Mouse (Mus musculus) intestine, postnatal 0 days (tissue): ENCODE measurements at regions not wholly inside any gene's neighbourhood (a gene's known extent, or its start where the extent isn't known, plus 50 kb on each side); places are given as distances from the start of the nearest gene placed in this dataset.

ENCODE experiments used
- ATAC-seq: fragments of 200-750 bp; cut with Nextera tagmentation; 2 replicates; pipeline ENCODE4 v1.8.0; 2017; ENCODE audit warnings: mild to moderate bottlenecking, moderate TSS enrichment, moderate library complexity
- H3K27ac ChIP-seq: fragments of 300-500 bp; sonication (generic); 2 replicates; pipeline ENCODE4 v1.5.1; 2014; ENCODE audit warnings: mild to moderate bottlenecking, low read depth, low read length, moderate library complexity
- H3K27me3 ChIP-seq: fragments of 300-500 bp; sonication (generic); replicated peaks from 2 replicates; pipeline ENCODE4 v1.6.1; 2014; ENCODE audit warnings: low read length, mixed read lengths; ENCODE audit not compliant: control insufficient read depth, insufficient read depth
- H3K36me3 ChIP-seq: fragments of 300-500 bp; sonication (generic); 2 replicates; pipeline ENCODE4 v1.6.1; 2014; ENCODE audit warnings: mild to moderate bottlenecking, moderate library complexity; ENCODE audit not compliant: control insufficient read depth, insufficient read depth
- H3K4me1 ChIP-seq: fragments of 300-500 bp; sonication (generic); replicated peaks from 2 replicates; pipeline ENCODE4 v1.6.1; 2014; ENCODE audit warnings: antibody characterized with exemption, low read length, mixed read lengths; ENCODE audit not compliant: control insufficient read depth, insufficient read depth
- H3K4me2 ChIP-seq: fragments of 300-500 bp; sonication (generic); replicated peaks from 2 replicates; pipeline ENCODE4 v1.6.1; 2014; ENCODE audit warnings: low read depth, mild to moderate bottlenecking, moderate library complexity
- H3K4me3 ChIP-seq: fragments of 300-500 bp; sonication (generic); 2 replicates; pipeline ENCODE4 v1.5.1; 2014; ENCODE audit warnings: low read depth, low read length
- H3K9ac ChIP-seq: fragments of 300-500 bp; sonication (generic); 2 replicates; pipeline ENCODE4 v1.6.1; 2014; ENCODE audit warnings: mild to moderate bottlenecking, low read depth, low read length
- H3K9me3 ChIP-seq: fragments of 300-500 bp; sonication (generic); 2 replicates; pipeline ENCODE4 v1.6.1; 2016; ENCODE audit warnings: mixed run types; ENCODE audit not compliant: control insufficient read depth
- CTCF ChIP-seq: sonication (generic); IDR thresholded peaks from 2 replicates; pipeline ENCODE4 v1.5.1; 2016; ENCODE audit warnings: low read depth, mild to moderate bottlenecking, control low read depth, antibody characterized with exemption, moderate library complexity
- WGBS: fragments of 180-500 bp; shearing (Covaris S2); extraction: QIAGEN DNeasy Blood & Tissue Kit; methylation state at CpG from one replicate; pipeline ENCODE4 v1.1.7; 2014; 5-methylcytosine and 5-hydroxymethylcytosine counted together

DNA sequence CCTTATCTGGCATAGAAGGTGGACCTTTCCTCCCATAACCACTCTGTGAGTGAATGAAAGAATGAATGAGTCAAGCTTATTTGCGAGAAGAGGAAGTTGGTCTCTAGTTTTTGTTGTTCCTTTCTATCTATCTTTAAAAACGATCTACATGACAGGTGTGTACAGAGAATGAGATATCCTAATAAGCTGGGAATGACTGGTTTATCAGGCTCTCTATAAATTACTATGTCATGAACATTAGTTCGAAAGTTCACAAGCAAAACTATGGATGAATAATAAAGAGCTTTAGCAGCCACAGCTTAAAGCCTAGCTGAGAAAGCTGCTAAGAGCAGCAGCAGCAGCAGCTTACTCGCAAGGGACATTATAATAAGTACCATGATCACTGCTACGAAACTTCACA lies 165.8 kb upstream of the Rnf32 start:
- Histone ChIP-seq H3K9ac (no peak overlapping the region), H3K27ac (no peak overlapping the region), H3K4me2 (peak overlapping the region; percentile 40), H3K36me3 (no peaks in the 10 kb centered on the region), H3K4me3 (no peak overlapping the region), H3K9me3 (no peaks in the 10 kb centered on the region), H3K4me1 (no peaks in the 10 kb centered on the region), H3K27me3 (no peaks in the 10 kb centered on the region)
- peak; percentile 33; the same call in 1 of the 2 replicates for ATAC-seq
- no peak for TF ChIP-seq CTCF
- 22% methylated on average over 5 of the region's 5 CpGs for WGBS

DNA sequence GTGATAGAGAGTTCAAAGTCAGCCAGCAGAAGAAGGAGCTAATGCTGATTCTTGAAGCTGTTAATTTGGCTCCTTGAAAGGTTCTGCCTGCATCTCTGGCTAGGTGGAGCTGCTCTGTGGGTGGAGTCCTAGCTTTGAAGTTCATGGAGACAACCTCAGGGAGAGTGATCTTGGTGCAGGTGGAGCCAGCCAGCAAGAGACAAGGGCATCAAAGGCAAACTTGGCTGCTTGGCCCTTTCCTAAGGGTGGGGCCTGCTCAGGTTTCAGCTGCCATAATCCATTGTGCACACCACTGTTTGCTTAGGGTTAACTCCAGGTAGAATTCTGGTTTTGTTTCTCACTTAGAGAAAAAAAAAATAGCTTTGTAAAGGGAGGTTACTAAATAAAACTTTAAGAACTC lies 170.7 kb upstream of the Rnf32 start:
- Histone ChIP-seq H3K27me3 (no peaks in the 10 kb centered on the region), H3K27ac (no peak overlapping the region), H3K4me2 (no peak overlapping the region), H3K9ac (no peak overlapping the region), H3K4me1 (no peaks in the 10 kb centered on the region), H3K4me3 (no peak overlapping the region), H3K36me3 (no peaks in the 10 kb centered on the region), H3K9me3 (no peaks in the 10 kb centered on the region)
- no peak for ATAC-seq
- TF ChIP-seq CTCF: no peak

DNA sequence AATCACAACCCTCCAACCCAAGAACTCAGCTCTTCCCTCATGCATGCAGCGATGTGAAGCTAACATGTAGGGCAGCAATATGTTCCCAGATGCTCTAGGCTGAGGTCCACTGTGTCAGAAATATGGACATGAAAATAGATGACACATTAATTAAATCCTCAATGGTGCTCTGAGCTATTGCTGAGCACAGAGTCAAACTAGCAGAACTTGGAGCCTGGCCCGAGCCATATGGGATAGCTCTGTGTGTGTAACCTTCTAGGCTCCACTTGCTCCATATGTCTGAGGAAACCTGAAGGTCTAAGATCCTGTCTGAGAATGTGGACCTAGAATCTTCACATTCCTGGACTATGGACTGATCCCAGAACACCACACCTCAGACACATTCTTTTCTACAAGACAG lies 203.0 kb upstream of the Rnf32 start:
- no peak for ATAC-seq
- Histone ChIP-seq H3K4me1 (no peaks in the 10 kb centered on the region), H3K27ac (no peak overlapping the region), H3K4me2 (no peak overlapping the region), H3K9me3 (no peaks in the 10 kb centered on the region), H3K27me3 (no peaks in the 10 kb centered on the region), H3K9ac (no peak overlapping the region), H3K36me3 (no peaks in the 10 kb centered on the region), H3K4me3 (no peak overlapping the region)
- no peak for TF ChIP-seq CTCF
- WGBS: 87% methylated on average over 2 of the region's 2 CpGs

DNA sequence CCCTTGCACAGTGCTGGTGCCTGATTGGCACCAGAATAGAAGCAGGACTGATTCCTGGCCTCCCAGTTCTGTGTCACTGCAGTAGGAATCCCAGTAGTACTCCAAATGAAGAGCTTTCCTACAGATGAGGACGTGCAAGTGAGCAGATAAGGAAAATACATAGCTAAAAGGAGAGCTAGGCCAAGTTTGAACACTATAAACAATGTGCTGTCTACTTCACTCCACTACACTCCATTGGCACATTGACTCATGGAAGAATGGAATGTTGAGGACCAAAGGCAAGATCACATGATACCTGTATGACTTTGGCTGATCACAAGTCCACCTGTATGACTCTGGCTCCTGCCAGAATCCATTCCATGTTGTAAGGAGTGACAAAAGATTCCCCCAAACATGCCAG lies 215.9 kb upstream of the Rnf32 start:
- ATAC-seq: no peak
- WGBS: 65% methylated on average over 1 of the region's 1 CpGs
- H3K36me3 ChIP-seq: no peaks in the 10 kb centered on the region
- no peak overlapping the region for H3K9ac ChIP-seq
- H3K4me1 ChIP-seq: no peaks in the 10 kb centered on the region
- TF ChIP-seq CTCF: no peak
- no peaks in the 10 kb centered on the region for H3K9me3 ChIP-seq
- H3K27ac ChIP-seq: no peak overlapping the region
- H3K4me2 ChIP-seq: no peak overlapping the region
- no peaks in the 10 kb centered on the region for H3K27me3 ChIP-seq
- H3K4me3 ChIP-seq: no peak overlapping the region

DNA sequence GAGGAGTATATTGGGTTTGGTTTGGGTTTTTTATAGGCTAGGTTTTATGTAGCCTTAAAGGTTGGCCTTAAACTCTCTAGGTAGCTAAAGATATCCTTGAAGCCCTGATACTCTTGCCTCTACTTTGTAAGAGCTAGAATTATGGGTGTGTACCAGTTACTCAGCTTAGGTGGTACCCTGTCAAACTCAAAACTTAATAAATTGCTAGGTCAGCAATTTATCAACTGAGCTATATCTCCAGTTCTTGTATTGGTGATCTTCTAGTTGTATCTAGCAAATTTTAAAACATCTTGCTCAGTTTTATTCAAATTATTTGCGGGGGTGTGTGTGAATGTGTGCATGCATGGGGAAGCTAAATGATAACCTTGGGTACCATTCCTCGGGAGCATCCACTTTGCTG lies 225.4 kb upstream of the Rnf32 start:
- no peaks in the 10 kb centered on the region for H3K9me3 ChIP-seq
- no peak for TF ChIP-seq CTCF
- H3K4me3 ChIP-seq: no peak overlapping the region
- H3K27ac ChIP-seq: no peak overlapping the region
- no peaks in the 10 kb centered on the region for H3K27me3 ChIP-seq
- no peak overlapping the region for H3K4me2 ChIP-seq
- 78% methylated on average over 2 of the region's 2 CpGs for WGBS
- no peaks in the 10 kb centered on the region for H3K4me1 ChIP-seq
- no peak for ATAC-seq
- no peak overlapping the region for H3K9ac ChIP-seq
- no peaks in the 10 kb centered on the region for H3K36me3 ChIP-seq

DNA sequence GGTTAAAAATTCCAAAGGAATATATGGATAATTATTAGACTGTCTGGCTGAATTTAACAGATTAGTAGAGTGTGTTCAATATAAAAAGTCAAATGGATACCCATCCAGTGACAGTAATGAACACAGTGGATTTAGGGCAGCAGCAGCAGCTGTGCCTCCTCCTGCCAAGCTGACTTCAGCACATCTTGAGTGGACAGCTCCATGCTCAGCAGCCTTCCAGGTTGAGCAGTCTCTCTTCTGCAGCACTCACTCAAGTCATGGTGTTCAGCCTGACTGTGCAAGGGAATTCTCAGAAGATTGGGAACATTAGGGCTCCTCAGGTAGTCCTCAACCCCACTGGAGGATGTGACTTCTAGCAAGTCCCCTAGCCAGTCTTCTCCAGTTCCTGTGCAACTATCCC lies 240.8 kb upstream of the Rnf32 start:
- Histone ChIP-seq H3K27me3 (no peaks in the 10 kb centered on the region), H3K9me3 (no peaks in the 10 kb centered on the region), H3K9ac (no peak overlapping the region), H3K4me2 (no peak overlapping the region), H3K27ac (no peak overlapping the region), H3K4me3 (no peak overlapping the region), H3K4me1 (no peaks in the 10 kb centered on the region), H3K36me3 (no peaks in the 10 kb centered on the region)
- ATAC-seq: no peak
- no peak for TF ChIP-seq CTCF

DNA sequence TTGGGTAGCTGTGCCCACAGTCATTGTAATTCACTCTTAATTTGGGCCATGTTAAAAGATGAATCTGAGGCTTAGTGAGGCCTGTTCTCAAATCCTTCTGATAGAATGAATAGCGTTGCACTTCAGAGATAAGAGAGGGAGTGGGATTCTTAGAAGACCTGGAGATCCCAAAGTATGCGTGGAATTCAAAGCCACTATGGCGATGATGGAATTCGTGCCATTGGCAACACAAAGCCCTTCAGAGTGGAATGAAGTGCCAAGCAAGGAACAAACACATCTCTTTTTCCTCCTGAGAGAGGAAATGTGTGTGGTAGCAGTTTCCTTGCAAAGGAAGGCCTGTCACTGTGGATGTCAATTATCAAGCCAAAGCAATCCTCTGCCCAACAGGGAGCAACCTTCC lies 248.3 kb upstream of the Rnf32 start:
- H3K4me3 ChIP-seq: no peak overlapping the region
- H3K4me2 ChIP-seq: no peak overlapping the region
- H3K27ac ChIP-seq: no peak overlapping the region
- no peak overlapping the region for H3K9ac ChIP-seq
- H3K27me3 ChIP-seq: no peaks in the 10 kb centered on the region
- H3K36me3 ChIP-seq: no peaks in the 10 kb centered on the region
- no peak for ATAC-seq
- H3K9me3 ChIP-seq: no peaks in the 10 kb centered on the region
- no peaks in the 10 kb centered on the region for H3K4me1 ChIP-seq
- no peak for TF ChIP-seq CTCF
- 62% methylated on average over 4 of the region's 4 CpGs for WGBS
